Mouse (Mus musculus) heart, postnatal 10 days (tissue): ENCODE measurements at regions not wholly inside any gene's neighbourhood (a gene's known extent, or its start where the extent isn't known, plus 50 kb on each side); places are given as distances from the start of the nearest gene placed in this dataset.
"Not testable (repeated sequence)": the region's sequence is repeated elsewhere in the genome, so short reads cannot be mapped to it uniquely, and the experiment has no call there.

Experiments
- DNase-seq, 2 experiments: peaks; one replicate each; pipeline ENCODE4 v3.0.0; 2021
- intact Hi-C: fragments of 180-260 bp; cut with DNase I; formaldehyde crosslinking; loops from one replicate; pipeline ENCODE4 v1.15.1; 2025

- intact Hi-C loops = no loop called here
- DNase-seq = no peak
These were observed 102.2 kb upstream of the Dazl start for GRCm38 (mm10) chr17:50395669-50396068.

DNA sequence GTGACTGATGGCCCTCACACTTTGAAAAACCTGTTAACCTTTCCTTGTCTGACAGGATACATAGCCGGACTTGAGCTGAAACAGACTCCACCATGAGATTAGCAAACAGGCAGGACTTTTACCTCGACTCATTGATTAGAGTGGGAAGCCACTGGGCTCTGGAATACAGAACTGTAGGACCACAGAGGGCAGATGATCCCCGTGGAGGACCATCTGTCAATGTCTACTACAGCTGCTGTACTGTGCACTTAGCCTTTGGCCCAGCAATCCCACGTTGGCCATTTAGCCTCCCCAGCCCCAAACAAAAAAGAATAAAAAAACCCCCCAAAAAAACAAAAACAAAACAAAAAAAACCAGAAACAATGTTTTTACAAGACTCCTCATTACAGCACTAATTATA lies 103.9 kb upstream of the Dazl start:
- intact Hi-C loops = no loop called here
- DNase-seq = no peak

GRCm38 (mm10) chr17:50407249-50407990 lies 101.8 kb upstream of the Plcl2 start:
- intact Hi-C loops = no loop called here
- DNase-seq = peak in 1 of 2 experiments; percentile 15

DNA sequence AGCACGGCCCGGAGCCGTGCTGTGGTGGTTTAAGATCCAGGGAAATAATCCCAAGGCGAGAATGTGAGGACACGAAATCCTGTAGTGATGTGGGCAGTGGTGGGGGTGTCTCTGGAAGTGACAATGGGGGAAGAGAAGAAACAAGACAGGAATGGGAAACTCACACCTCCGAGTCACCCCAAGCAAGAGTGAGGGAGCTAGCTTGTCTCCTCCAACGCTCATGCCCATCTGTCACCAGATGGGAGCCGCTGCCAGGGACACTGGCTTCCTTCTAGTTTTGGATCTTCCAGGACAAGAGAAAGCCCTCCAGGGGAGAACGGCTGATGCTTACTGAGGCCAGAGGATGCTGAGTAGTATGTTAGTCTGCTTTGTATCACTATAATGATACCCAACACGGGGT lies 100.6 kb upstream of the Plcl2 start:
- intact Hi-C loops = no loop called here
- no peak for DNase-seq

DNA sequence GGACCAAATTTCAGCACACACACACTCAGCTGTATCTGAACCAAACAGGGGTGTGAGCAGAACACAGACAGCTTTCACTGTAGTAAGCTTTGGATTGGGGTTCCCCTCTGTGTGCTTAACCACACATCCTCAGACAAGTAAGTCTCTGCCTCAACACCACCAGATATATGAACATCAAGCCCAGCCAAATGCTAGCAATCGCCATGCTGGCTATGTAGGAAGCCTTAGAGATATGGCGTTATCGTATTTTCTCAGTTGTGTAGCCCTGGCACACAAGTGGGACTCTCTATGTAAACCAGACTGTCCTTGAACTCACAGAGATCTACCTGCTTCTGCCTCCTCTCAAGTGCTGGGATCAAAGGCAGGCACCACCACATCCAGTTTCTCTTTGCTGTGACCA lies 99.9 kb upstream of the Plcl2 start:
- intact Hi-C loops = no loop called here

GRCm38 (mm10) chr17:50409895-50410294 lies 99.3 kb upstream of the Plcl2 start:
- intact Hi-C loops = no loop called here
- DNase-seq = no peak

More for the DNA sequence above, 99.9 kb upstream of the Plcl2 start:
- no peak for DNase-seq

- intact Hi-C loops = no loop called here
- no peak for DNase-seq
These were observed 98.9 kb upstream of the Plcl2 start for GRCm38 (mm10) chr17:50410296-50410695.

DNA sequence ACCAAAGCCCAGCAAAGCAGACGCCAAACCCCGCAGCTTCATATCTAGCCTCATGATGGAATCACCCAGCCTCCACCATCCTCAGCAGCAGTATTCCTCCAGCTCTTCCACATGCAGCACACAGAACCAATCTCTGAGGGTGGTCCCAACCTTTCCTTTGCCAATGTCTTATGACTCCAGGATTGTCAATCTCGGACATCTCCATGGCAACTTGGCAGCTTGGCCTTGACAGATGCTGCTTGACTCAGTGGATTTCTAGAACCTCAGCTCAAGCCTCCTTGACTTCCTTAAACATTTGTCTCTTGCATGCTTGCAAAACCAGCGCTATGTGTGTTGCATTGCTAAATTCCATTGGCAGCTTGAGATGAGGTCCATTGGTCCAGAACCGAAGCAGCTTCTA lies 96.8 kb upstream of the Plcl2 start:
- no peak for DNase-seq
- intact Hi-C loops = no loop called here

DNA sequence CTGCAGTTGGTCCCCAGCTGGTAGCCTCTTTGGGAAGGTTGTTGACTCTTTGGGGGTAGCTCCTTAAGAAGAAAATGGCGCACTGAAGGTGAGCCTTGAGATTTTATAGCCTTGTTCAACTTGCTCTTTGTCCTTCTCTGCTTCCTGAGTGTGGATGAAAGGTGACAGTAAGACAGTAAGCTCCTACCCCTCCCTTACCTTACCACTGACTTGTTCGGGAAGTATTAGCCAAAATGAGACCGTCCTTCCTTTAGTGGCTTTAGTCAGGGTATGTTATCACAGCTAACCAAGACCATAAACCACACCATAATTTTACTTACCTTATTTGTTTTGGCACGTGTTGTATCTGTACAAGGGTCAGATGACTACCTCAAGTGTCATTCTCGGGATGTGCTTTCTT lies 95.3 kb upstream of the Plcl2 start:
- intact Hi-C loops = no loop called here
- no peak for DNase-seq

- no peak for DNase-seq
- intact Hi-C loops = no loop called here
These were observed 93.7 kb upstream of the Plcl2 start for GRCm38 (mm10) chr17:50415331-50416005.

DNA sequence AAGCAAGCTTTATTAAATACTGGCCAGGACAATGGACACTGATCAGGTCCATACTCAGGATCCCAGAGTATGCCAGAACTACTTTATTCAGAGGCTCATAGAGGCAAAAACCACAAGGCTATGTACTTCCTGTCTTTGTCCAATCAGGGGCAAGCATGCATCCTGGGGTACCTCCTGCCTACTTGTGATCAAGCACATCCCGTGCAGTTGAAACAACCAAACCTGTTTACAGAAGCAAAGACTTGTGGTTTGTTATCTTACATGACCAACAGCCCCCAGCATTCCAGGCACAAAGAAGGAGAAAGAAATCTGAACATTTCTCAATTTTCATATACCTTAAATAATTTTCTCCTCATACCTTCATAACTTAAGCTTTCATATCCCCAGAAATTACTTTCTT lies 93.1 kb upstream of the Plcl2 start:
- DNase-seq = no peak
- intact Hi-C loops = no loop called here

- DNase-seq = no peak
- intact Hi-C loops = no loop called here
These were observed 92.6 kb upstream of the Plcl2 start for GRCm38 (mm10) chr17:50416538-50417113.

- intact Hi-C loops = loop anchor here (1.0 kb wide), 1 partner anchor 376 kb away; no protein-coding TSS in a partner anchor
- DNase-seq = peak; percentile 55 to 67
These were observed 90.3 kb upstream of the Plcl2 start for GRCm38 (mm10) chr17:50418863-50419383.

GRCm38 (mm10) chr17:50419551-50419950 lies 89.7 kb upstream of the Plcl2 start:
- not testable (repeated sequence) for DNase-seq
- intact Hi-C loops = loop anchor here (1.0 kb wide), 1 partner anchor 376 kb away; no protein-coding TSS in a partner anchor

DNA sequence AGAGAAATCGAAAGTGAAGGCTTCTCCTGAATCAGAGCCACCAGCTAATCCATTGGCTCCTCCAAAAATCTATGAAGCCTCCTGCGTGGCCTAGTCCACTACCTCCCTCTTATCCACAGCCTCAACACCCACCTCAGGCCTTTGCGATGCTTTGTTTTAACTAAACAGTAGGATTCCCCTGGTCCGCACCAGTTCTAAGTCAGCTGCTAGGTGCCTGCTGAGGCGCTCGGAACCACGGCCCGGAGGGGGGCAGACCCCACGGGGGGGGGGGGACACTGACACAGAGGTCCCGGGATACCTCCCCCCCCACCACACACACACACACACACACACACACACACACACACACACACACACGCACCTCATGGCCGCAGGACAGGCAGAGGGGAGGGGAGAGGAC lies 89.2 kb upstream of the Plcl2 start:
- no peak for DNase-seq

DNA sequence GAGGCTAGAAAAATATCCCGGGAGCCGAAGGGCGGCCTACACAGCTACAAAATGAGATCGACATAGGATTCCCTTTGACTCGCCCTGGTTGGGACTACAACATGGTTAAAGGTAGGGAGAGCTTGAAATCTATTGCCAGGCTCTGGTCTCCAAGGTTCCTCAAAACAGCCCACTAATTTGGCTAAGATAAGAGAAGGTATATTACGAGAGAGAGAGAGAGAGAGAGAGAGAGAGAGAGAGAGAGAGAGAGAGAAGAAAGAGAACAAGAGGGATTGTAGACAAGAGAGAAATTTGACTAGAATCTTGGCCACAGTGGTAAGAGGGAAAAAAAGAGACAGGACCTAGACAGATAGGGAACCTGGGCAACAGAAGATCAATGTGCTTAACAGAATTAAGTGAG lies 88.5 kb upstream of the Plcl2 start:
- intact Hi-C loops = loop anchor here (5.0 kb wide), 1 partner anchor 207 kb away; no protein-coding TSS in a partner anchor

More for the DNA sequence above, 89.2 kb upstream of the Plcl2 start:
- intact Hi-C loops = loop anchor here (1.0 to 5.0 kb wide), 2 partner anchors 207 to 375 kb away; no protein-coding TSS in a partner anchor

DNA sequence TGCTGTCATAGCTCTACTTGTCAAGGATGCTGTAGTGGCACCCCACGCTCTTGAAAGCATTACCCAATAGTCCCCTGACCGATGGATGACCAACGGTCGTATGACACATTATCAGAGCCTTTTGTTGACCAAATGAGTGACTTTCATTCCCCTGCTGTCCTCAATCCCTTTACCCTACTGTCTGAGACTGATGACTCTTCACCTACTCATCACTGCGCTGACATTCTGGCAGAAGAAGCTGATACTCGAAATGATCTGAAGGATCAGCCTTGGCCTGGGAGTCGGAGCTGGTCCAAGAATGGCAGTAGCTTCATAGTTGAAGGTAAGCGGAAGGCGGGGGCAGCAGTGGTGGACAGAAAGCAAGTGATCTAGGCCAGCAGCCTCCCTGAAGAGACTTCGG lies 87.7 kb upstream of the Plcl2 start:
- DNase-seq = no peak
- intact Hi-C loops = loop anchor here (5.0 kb wide), 1 partner anchor 206 kb away; no protein-coding TSS in a partner anchor

More for the DNA sequence above, 88.5 kb upstream of the Plcl2 start:
- DNase-seq = no peak

DNA sequence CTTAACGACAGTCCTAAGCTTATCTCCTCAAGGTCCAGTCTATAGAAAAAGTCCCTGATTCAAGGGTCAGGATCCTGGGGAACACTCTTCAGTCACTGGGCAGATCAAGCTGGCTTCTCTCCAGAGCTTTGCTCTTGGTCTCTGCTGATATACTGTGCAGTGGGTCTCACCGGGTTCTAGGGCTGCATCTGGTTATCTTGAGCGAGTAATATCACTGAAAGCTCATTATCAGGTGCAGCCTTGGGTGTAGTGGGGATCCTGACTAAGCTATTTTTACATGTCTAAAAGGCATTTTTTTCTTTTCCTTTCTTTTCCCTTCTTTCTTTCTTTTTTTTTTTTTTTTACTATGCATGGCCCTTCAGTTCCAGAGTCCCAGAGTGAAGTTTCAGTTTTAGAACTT lies 84.1 kb upstream of the Plcl2 start:
- no peak for DNase-seq
- intact Hi-C loops = no loop called here

GRCm38 (mm10) chr17:50425531-50425930 lies 83.7 kb upstream of the Plcl2 start:
- no peak for DNase-seq
- intact Hi-C loops = no loop called here

DNA sequence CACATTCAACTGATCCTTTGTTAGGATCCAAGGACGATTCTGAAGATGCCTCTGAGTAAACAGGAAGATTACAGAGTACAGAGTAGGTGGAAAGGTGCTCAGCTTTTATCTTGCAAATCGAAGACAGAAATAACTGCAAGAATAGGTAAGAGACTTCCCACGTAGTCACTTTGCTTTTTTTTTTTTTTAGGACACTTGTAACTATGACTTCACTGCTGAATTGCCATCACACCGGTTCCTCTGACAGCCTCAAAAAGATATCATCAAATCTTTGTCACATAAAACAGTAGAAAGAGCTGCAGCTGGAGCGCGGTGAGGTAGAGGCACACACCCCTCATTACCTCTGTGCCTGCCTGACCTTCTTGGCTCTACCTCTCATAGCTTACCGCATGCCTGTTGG lies 83.1 kb upstream of the Plcl2 start:
- intact Hi-C loops = no loop called here
- DNase-seq = no peak

DNA sequence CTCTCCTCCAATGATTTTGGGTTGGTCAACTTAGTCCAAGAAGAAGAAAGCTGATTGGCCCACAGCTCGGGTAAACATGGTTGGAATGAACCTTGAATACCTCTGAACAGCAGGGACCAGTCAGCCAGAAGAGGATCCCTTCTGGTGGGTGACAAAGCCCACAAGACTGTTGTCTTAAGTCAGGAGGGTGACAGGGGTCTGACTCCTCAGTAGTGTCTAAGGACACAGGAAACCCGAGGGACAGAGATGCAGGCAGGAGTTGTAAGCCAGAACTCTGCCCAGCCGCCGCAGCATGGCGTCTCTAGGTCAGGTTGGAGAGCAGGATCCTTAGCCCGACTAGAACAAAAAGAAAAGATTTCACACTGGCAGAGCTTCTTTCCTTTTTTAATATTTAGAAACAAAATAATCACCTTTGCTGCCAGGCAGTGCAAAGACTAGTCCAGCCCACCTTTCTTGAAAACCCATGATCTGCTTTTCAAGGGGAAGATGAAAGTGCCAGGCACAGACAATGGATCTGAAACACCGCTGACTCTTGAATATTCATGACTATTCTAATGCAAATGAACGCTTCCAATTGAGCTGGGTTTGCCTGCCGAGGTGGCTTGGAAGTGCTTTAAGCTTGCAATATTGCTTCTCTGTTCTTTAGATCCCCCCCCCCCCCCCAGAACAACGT lies 81.7 kb upstream of the Plcl2 start:
- intact Hi-C loops = no loop called here

More for the DNA sequence above, 81.7 kb upstream of the Plcl2 start:
- no peak for DNase-seq
